Mouse (Mus musculus): ENCODE measurements at regions not wholly inside any gene's neighbourhood (a gene's known extent, or its start where the extent isn't known, plus 50 kb on each side); places are given as distances from the start of the nearest gene placed in this dataset.
"Not testable (repeated sequence)": the region's sequence is repeated elsewhere in the genome, so short reads cannot be mapped to it uniquely, and the experiment has no call there.

DNA sequence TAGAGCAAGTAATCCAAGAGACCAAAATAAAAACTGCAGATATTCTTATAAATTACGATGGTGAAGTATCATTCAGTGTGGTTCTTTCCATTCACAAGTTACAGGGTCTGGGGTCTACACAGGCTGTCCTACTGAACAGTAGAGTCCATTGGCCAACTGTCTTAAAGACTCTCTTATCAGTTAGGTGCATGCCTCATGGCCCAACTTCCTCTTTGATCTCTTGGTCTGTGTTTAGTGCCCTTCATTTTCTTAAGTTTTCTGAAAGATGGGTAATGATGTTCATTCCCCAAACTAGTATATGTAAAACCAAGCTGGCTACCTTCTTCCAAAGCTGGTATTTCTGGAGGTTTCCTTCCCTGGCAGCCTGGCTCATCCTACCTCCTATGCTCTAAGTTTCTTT lies 268.7 kb upstream of the Ift57 start:
- no peak for DNase-seq

DNA sequence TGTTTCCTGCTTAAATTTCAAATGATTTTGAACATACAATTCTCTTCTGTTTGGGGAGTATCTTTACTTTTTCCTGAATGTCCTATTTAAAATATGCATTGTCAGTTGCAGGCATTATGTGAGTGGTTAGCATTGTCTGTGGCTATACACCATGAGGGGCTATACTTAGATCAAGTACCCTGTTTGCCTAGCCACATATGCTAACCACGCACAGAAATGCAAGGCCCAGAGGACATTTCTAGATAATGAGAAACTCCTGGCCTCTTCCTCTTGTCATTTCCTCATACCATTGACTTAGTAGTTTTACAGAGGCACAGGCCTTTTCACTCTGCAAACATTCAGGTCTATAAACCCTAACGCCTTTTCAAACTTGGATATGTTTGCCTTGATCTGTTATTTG lies 267.1 kb upstream of the Ift57 start:
- DNase-seq, result no peak

DNA sequence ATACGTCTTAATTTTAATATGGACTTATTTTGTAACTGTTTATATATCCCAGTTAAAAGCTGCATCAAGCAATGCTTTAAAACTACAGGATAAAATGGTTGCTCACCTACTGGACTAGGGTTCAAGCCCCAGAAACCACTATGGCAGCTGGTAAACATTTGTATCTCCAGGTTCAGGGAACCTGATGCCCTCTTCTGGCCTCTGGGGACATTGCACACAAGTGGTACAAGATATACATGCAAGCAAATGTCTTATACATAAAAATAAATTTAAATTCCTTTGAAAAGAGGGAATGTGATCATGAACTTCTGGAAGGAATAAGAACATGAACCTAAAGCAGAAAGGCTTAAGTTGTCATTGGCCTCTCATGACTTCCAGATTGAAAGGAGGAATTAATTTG lies 257.8 kb upstream of the Ift57 start:
- DNase-seq, result peak; percentile 41

DNA sequence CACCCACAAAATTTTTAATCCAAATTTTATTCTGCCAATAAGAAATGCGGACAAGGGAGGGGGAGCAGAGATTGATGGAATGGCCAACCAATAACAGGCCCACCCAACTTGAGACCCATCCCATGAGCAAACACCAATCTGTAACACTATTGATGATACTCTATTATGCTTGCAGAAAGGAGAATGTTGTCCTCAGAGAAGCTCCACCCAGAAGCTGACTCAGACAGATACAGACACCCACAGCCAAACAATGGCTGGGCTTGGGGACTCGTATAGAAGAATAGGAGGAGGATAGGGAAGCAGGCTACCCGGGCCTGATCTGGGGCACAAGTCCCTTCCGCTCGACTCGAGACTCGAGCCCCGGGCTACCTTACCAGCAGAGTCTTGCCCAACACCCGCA lies 251.7 kb upstream of the Ift57 start:
- DNase-seq, result not testable (repeated sequence)

DNA sequence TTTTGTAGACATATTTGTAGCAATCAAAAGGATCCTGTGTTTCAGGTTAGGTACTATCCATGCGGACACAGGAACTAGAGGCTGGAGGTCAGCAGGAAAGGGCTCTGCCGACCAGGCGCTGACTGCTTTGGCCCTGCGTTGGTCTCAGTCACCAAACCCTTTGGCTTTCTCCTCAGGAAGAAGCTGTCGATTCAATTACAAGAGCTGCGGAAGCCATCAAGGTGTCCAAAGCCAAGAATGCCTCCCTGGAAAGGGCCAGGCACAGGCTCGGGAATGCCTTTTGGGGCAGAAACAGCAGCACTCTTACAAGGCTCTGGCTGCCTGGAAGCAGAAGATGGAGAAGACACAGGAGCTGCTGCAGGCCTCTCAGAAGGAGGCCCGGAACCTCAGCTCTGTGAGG lies 205.2 kb upstream of the Ift57 start:
- DNase-seq, result no peak

DNA sequence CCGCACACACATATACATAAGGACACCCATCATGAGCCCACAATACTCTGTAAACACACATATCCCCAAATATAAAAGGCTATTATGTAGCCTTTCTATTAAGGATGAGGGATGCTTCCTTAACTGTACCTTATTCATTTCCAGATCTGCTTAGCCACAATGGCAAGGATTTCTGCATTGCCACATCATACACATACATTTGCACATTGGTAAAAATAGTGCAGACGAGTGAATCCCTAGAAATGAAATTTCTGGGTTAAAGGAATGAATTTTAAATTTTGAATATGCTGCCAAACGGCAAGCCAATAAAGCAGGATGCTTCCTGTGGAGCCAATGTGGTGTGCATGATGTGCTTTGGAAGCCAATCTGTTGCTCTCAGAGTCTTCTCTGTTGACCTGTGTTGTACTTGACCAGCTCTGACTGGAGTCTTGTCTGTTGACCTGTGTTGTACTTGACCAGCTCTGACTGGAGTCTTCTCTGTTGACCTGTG lies 201.5 kb upstream of the Ift57 start:
- no peak for DNase-seq

DNA sequence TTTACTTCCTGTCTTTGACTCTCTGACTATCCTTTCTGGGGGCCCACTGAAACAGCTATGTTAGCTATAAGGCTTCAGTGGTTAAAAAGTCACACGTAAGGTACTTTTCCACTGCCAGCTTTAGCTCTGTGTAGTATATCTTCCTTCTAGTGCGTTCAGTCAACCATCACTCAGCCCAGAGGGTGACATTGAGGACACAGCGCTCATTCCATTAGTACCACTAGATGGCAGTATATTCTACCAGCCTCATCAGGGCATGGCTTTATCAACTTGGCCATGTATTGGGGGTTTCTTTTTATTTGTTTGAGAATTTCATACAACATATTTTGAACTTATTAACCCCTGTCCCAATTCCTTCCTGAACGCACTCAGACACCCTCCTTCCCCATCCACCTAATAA lies 198.2 kb upstream of the Ift57 start:
- DNase-seq, result peak; percentile 64

DNA sequence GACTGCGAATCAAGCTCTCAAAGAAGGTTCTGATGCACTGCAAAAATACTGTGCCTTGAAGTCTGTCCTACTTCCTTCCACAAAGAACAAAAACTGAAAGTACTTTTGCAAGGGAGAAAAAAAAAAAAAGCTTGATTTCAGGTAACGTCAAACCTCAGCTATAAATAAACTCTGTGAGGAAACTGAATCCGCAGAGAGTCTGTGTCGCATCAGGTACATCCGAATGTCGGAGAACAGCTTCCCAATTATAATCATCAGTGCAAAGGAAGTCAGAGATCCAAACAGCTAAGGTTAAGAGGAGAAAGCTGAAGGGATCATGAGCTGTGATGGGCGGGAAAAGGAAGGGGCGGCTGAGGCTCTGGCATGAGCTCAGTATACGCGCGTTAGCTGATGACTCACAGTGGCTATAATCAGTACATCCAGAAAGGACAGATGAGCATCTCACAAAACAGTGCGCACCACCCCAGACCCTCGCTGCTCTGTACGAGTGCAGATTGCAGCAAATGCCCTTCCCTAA lies 195.1 kb upstream of the Ift57 start:
- no peak for DNase-seq

DNA sequence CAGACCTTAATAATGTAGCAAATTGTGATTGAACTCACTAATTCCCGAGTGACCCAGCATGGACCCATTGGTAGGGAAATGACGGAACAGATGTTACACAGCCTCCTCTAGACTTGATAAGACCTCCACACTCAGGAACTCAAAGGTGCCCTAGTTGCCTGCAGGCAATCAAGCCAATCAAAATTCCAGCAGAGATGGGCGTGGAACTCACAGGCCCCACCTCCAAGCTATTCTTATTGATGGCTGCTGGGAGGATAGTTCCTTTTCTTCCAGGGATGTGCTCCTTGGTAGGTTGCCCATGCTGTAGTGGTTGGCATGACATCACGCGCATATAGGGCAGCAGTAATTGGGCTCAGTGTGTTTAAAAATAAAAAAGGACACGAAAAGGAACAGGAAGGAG lies 194.4 kb upstream of the Ift57 start:
- DNase-seq, result no peak

DNA sequence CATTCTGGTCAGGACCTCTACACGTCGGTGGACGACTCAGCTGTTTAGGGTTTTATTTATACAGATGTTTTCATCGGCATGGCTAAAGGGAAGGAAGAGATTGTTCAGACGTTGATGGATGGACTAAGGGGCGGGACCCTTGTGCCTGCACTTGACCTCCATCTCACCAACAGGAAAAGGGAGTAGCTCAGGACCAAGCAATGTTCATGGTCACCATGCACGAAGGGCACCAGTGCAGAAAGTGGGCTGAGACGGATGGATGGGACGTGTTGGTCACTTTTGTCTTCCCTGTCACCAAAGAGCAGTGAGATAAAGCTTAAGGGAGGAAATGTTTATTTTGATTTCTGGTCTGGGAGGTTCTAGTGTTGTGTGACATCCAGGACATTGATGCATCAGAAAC lies 193.8 kb upstream of the Ift57 start:
- DNase-seq, result no peak

DNA sequence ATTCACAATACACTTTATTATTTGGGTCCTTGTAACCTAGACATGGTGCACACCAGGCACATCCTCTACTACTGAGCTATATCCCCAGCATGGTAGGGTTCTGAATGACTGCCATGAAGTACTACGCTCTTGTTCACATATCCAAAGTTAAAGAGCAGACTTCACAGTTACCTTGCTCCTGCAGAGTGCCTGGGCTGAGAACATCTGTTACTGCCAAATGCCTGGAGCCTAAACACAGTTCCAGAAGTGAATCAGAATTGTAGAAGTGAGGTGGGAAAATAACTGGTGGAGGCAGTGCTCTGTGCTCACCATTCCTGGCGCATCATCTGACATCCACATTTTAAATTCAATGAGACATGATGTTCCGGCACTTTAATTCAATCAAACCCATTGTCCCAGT lies 180.2 kb upstream of the Ift57 start:
- no peak for DNase-seq

DNA sequence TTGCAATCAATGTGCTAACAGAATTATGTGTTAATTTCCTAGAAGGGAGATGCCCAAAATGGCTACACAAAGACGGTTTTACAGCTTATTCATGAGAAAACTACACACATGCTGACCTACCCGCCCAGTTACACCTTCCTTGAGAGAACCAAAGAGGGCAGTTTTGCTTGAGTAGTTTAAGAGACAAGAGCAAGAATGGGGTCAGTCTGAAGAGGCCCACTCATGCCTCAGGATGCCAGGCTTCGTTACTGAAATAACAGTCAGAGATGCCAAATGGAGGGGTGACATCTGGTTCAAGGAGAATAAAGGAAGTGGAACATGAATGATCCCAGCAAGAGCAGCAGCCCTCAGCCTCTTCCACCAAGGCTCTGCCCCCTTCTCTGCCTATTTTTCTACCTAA lies 178.6 kb upstream of the Ift57 start:
- DNase-seq, result no peak

DNA sequence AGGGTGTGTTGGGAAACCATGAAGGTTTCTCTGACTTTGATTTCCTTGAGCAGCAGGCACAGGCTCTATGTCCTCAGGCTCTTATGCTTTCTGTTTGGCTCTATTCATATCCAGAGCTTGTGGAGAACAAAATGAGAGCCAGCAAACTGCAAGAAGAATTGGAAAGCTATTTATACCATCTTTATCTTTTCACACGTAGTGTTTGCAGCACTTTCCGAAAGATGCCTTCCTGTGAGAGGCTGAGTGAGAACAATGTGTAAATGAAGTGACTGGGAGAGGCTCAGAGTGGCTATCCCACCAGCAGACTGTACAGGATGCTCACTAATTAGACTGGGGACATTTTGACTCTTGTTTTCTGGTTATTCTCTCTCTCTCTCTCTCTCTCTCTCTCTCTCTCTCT lies 177.3 kb upstream of the Ift57 start:
- DNase-seq, result no peak

DNA sequence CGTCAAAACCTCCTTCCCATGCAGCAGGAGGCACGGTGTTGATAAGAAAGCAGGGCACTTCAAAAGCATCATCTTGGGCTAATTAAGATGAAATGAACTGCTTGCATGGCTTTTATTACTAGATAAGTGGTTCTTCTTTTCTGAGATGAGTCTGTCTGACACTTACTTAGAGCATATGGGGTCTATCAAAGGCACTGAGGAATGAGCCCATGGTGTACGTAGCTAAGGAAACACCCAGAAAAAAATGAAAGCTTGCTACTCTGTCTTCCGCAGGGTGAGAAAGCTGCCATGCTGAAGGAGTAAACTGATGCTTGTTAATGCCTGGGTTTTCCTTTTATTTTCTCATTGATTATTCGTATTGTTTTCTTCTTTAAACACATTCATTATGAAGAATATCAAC lies 176.5 kb upstream of the Ift57 start:
- no peak for DNase-seq

DNA sequence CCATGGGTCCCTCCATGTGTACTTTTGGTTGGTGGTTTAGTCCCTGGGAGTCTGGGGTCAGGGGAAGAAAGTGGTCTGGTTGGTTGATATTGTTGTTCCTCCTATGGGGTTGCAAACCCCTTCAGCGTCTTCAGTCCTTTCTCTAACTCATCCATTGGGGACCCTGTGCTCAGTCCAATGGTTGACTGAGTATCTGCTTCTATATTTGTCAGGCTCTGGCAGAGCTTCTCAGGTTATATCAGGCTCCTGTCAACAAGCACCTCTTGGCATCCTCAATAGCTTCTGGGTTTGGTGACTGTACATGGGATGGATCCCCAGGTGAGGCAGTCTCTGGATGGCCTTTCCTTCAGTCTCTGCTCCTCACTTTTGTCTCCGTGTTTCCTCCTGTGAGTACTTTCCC lies 170.4 kb upstream of the Ift57 start:
- not testable (repeated sequence) for DNase-seq

DNA sequence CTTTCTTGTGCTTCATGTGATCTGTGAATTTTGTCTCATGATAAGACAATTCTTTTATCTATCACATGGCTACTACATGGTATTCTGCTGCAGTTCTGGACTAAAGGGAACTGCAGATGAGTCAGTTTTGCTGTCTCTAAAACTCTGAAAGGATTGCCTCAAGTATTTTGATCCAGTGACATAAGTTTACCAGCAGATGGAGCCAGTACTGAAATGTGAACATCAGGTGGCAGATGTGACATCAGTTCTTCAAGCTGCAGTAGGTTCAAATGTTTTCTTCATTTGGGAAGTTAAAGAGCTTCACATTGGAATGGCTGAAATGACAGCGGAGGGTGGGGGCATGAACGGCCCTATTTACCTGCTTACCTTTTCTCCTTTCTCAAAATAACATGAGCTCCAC lies 170.0 kb upstream of the Ift57 start:
- DNase-seq, result peak; percentile 34

DNA sequence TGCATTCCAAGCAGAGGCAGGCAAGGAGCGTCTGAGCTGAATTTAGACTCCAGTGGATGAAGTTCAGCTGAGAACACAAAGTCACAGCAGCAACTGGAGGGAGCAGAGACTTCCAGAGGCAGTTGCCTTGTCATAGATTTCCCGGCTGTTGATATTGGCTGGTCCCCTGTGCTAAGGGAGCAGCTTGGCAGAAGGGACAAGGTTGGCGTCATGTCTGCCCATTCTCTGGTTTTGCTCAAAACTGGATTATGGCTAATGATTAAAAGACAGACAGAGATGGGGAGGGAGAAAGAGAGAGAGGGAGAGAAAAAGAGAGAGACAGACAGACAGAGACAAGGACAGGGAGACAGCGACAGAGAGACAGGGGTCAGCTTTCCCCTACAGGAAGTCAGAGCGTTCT lies 169.0 kb upstream of the Ift57 start:
- no peak for DNase-seq

DNA sequence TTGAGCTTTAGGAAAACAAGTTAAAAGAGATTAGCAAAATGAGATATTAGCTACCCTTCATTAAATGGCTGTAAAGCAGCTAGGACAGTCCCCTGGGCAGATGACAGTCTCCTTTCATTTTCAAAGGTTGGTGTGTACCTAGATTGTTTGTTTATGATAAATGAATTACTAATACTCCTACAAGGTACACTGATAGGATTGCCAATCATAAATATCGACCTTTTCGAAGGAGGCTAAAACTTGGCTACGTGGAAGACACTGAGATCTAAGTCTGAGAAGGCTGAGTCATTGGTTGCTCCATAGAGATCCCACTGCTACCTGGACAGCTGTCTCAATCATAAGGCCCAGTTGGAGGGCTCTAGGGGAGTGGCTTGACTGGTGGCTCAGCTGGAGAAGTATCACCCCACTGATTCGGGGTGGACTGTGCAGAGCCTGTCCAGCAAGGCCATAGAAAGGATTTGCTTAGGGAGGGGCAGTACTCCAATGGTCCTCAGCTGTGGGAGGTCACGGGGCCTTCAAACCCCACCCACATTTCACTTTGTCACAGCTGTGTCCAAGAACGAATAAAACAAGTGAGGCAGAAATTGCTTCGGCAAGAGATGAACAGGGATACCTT lies 166.9 kb upstream of the Ift57 start:
- DNase-seq, result no peak

DNA sequence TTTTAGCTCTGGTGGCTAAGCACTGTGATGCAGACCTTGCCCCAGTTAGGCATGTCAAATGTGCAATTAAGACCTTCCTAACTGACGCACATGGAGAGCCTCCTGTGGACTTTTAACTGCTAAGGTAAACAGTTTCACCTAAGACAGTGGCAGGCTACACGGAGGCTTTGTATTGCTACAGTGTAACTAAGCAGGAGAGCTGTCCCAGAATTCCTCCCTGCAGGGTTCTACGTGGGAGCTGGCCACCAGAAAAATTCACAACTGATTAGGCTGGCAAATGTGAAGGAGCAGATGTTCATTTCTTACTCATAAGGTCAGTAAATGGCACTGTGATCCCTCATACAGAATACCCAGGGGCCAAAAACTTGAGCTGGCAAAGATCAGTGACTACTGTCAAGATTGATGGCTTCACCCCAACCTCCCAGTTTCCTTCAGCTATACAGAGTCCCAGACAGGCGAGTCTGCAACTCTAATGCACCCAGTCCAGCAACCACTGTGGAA lies 165.5 kb upstream of the Ift57 start:
- DNase-seq, result peak; percentile 13

DNA sequence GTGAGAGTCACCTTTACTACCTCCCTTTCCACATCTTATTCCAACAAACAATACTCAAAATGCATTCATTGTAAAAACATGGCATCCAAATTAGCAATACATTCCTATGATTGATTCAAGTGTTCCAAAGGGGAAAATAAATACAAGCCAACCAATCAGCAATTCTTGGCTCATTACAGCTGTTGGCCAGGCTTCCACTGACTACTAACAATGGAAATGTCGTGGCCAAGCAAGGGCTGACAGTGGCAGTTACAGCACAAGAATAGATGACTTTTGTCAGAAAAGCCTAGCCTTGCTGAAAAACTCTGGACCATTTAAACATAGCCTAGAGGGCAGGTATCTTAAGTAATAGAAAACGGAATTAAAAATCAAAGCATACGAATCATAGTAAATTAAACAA lies 148.8 kb upstream of the Ift57 start:
- DNase-seq, result no peak

DNA sequence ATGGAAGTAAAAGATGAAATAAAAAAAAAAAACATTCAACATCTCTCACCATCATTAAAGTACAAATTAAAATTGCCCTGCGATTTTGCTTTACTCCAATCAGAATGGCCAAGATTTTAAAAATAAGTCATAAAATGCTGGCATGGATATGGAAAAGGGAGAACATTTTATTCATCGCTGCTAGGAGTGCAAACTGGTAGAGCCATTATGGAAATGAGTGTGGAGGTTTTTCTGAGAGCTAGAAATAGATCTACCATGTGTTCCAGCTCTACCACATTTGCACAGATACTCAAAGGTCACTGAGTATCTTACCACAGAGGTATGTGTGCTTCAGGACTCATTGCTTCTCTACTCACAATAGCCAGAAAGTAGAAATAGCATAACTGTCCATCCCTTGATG lies 129.0 kb upstream of the Ift57 start:
- DNase-seq, result no peak

DNA sequence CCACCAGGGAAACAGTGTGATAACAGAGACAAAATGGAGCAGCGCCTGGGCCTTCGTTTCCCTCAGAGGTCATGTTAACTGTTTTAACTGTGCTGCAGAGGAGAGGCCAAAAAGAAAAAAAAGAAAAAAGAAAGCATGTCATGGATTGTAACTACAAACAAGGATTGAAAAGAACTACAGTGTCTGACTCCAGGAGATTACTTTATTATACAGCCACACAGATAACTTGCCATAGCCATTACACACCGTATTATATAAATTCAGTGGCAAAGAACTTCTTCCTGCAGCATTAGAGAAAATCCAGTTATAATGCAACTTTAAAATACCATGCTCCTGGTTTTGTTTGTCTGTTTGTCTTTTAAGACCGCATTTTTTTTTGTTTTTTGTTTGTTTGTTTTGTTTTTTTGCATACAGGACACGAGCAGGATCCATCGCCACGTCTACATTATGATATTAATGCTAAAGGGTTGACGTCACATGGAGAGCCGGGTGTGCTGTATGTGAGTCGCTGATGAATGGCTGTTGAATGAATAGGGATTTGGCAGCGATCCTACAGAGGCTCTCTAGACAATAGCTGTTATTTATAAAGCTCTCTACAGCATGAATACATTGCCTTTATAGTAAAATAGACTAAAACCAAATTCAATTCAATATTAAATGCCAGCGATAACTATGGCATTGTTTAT lies 126.4 kb upstream of the Ift57 start:
- peak; percentile 2 for DNase-seq

DNA sequence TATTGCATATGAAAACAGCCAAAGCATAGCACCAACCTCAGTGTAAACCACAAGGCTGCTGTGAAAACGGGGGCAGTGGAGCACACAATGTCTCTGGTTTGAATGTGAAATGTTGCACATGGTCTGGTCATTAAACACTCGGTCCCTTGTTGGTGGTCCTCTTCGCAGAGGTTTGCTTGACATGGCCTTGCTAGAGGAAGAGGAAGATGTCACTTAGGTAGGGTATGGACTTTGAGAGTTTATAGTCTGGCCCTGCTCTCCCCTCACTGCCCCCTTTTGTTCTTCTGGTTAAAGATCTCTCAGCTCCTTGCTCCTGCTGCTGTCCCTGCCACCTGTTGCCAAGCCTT lies 125.9 kb upstream of the Ift57 start:
- peak; percentile 1 for DNase-seq

DNA sequence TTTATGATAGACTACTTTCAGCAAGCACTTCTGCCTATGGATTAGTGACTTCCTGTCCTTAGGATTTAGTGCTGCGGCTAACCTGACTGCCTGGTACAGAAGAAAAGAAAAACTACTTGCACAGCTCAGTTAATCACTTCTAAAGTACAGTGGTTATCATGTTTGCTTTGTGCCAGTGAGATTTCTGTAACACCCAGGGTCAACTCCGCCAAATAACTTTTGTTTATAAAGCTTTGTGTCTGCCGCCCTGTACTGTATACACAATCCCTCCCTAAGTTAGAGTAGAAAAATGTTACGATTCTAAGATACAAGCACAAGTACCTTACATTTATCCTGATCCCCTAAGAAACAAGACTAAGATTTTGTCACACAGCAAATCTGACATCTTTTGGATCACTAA lies 120.1 kb upstream of the Ift57 start:
- no peak for DNase-seq

DNA sequence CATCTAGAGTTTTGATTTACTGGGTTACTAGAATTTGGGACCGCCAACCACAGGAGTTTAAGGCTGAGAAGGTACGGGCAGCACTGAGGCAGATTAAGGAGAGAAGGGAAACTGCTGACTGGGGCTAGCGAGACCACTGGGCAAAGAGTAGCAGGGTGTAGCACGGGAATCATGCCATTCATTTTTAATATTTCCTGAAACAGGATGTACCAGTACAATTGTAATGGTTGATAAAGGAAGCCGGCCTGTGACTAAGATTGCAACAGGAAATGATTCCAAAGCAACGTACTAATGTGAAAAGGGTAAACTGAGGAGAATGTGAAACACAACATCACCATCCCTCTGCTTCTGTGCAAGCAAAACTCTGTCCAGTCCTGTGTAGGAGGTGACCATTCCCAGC lies 118.3 kb upstream of the Ift57 start:
- DNase-seq, result no peak
